Mouse (Mus musculus) forebrain, embryonic 13.5 days (tissue): ENCODE measurements at regions not wholly inside any gene's neighbourhood (a gene's known extent, or its start where the extent isn't known, plus 50 kb on each side); places are given as distances from the start of the nearest gene placed in this dataset.

Experiments
- ATAC-seq: fragments of 200-750 bp; cut with Nextera tagmentation; 2 replicates; pipeline ENCODE4 v1.8.0; 2017
- H3K27ac ChIP-seq: fragments of 300-500 bp; sonication (generic); 2 replicates; pipeline ENCODE4 v1.5.1; 2015; ENCODE audit warnings: inconsistent platforms, mild to moderate bottlenecking, moderate library complexity
- H3K27me3 ChIP-seq: fragments of 300-500 bp; sonication (generic); 2 replicates; pipeline ENCODE4 v1.6.1; 2015; ENCODE audit warnings: mild to moderate bottlenecking, inconsistent platforms
- H3K36me3 ChIP-seq: fragments of 300-500 bp; sonication (generic); 2 replicates; pipeline ENCODE4 v1.6.1; 2015; ENCODE audit warnings: mild to moderate bottlenecking, inconsistent platforms; ENCODE audit not compliant: poor library complexity, severe bottlenecking
- H3K4me1 ChIP-seq: fragments of 300-500 bp; sonication (generic); 2 replicates; pipeline ENCODE4 v1.6.1; 2015; ENCODE audit warnings: inconsistent platforms
- H3K4me2 ChIP-seq: fragments of 300-500 bp; sonication (generic); 2 replicates; pipeline ENCODE4 v1.6.1; 2015; ENCODE audit warnings: inconsistent platforms, mild to moderate bottlenecking, moderate library complexity
- H3K4me3 ChIP-seq: fragments of 300-500 bp; sonication (generic); 2 replicates; pipeline ENCODE4 v1.5.1; 2015; ENCODE audit warnings: mild to moderate bottlenecking, inconsistent platforms
- H3K9ac ChIP-seq: fragments of 300-500 bp; sonication (generic); 2 replicates; pipeline ENCODE4 v1.6.1; 2015; ENCODE audit warnings: mild to moderate bottlenecking, inconsistent platforms
- H3K9me3 ChIP-seq: fragments of 300-500 bp; sonication (generic); replicated peaks from 2 replicates; pipeline ENCODE4 v1.6.1; 2016; ENCODE audit warnings: inconsistent platforms
- WGBS: fragments of 180-500 bp; shearing (Covaris S2); methylation state at CpG from one replicate; pipeline ENCODE4 v1.1.7; 2015; 5-methylcytosine and 5-hydroxymethylcytosine counted together

GRCm38 (mm10) chr12:13964537-13964936 is 187.3 kb downstream of the Fam84a start:
- Histone ChIP-seq H3K4me2 (no peak overlapping the region), H3K36me3 (no peaks in the 10 kb centered on the region), H3K27me3 (no peaks in the 10 kb centered on the region), H3K4me1 (no peaks in the 10 kb centered on the region), H3K9me3 (no peaks in the 10 kb centered on the region), H3K4me3 (no peak overlapping the region), H3K9ac (no peak overlapping the region), H3K27ac (no peak overlapping the region)
- no peak for ATAC-seq
- 88% methylated on average over 3 of the region's 3 CpGs for WGBS

GRCm38 (mm10) chr12:13939494-13939893 is 212.4 kb downstream of the Fam84a start:
- Histone ChIP-seq H3K27ac (no peak overlapping the region), H3K4me3 (no peak overlapping the region), H3K4me1 (no peaks in the 10 kb centered on the region), H3K9ac (no peak overlapping the region), H3K27me3 (no peaks in the 10 kb centered on the region), H3K9me3 (no peaks in the 10 kb centered on the region), H3K36me3 (no peaks in the 10 kb centered on the region), H3K4me2 (no peak overlapping the region)
- WGBS = 87% methylated on average over 4 of the region's 4 CpGs
- no peak for ATAC-seq

- H3K4me1 ChIP-seq = no peaks in the 10 kb centered on the region
- no peak overlapping the region for H3K4me3 ChIP-seq
- H3K4me2 ChIP-seq = no peak overlapping the region
- WGBS = 83% methylated on average over 1 of the region's 1 CpGs
- H3K36me3 ChIP-seq = no peaks in the 10 kb centered on the region
- H3K27me3 ChIP-seq = no peaks in the 10 kb centered on the region
- no peak for ATAC-seq
- no peak overlapping the region for H3K9ac ChIP-seq
- no peak overlapping the region for H3K27ac ChIP-seq
- H3K9me3 ChIP-seq = no peaks in the 10 kb centered on the region
These were observed 230.8 kb downstream of the Fam84a start for GRCm38 (mm10) chr12:13921066-13921465.

GRCm38 (mm10) chr12:13883317-13883716 is 268.5 kb downstream of the Fam84a start:
- Histone ChIP-seq H3K4me3 (no peak overlapping the region), H3K36me3 (no peaks in the 10 kb centered on the region), H3K9ac (no peak overlapping the region), H3K4me2 (no peak overlapping the region), H3K4me1 (no peaks in the 10 kb centered on the region), H3K9me3 (no peaks in the 10 kb centered on the region), H3K27ac (no peak overlapping the region), H3K27me3 (no peaks in the 10 kb centered on the region)
- no peak for ATAC-seq
- WGBS = 66% methylated on average over 3 of the region's 3 CpGs

GRCm38 (mm10) chr12:13869161-13869560 is 282.7 kb downstream of the Fam84a start:
- Histone ChIP-seq H3K9ac (no peak overlapping the region), H3K4me3 (no peak overlapping the region), H3K4me2 (no peak overlapping the region), H3K27me3 (no peaks in the 10 kb centered on the region), H3K9me3 (no peaks in the 10 kb centered on the region), H3K4me1 (no peaks in the 10 kb centered on the region), H3K36me3 (no peaks in the 10 kb centered on the region), H3K27ac (no peak overlapping the region)
- 80% methylated on average over 1 of the region's 1 CpGs for WGBS
- no peak for ATAC-seq

- no peak overlapping the region for H3K4me2 ChIP-seq
- 94% methylated on average over 7 of the region's 7 CpGs for WGBS
These were observed 290.6 kb downstream of the Fam84a start for GRCm38 (mm10) chr12:13861226-13861625.

GRCm38 (mm10) chr12:13844532-13845485 is 307.0 kb downstream of the Fam84a start:
- Histone ChIP-seq H3K36me3 (no peaks in the 10 kb centered on the region), H3K27ac (no peak overlapping the region), H3K4me3 (no peak overlapping the region), H3K4me2 (no peak overlapping the region), H3K4me1 (peaks cover 8% of the 10 kb centered on the region), H3K9ac (no peak overlapping the region), H3K27me3 (no peaks in the 10 kb centered on the region), H3K9me3 (no peaks in the 10 kb centered on the region)
- WGBS = 50% methylated on average over 13 of the region's 13 CpGs
- peak; percentile 92 for ATAC-seq

More at GRCm38 (mm10) chr12:13861226-13861625, 290.6 kb downstream of the Fam84a start:
- Histone ChIP-seq H3K9ac (no peak overlapping the region), H3K27me3 (no peaks in the 10 kb centered on the region), H3K4me1 (no peaks in the 10 kb centered on the region), H3K27ac (no peak overlapping the region), H3K9me3 (no peaks in the 10 kb centered on the region), H3K4me3 (no peak overlapping the region), H3K36me3 (no peaks in the 10 kb centered on the region)
- no peak for ATAC-seq

GRCm38 (mm10) chr12:13843423-13844080 is 308.3 kb downstream of the Fam84a start:
- no peak overlapping the region for H3K9ac ChIP-seq
- no peak for ATAC-seq
- H3K4me3 ChIP-seq = no peak overlapping the region
- H3K36me3 ChIP-seq = no peaks in the 10 kb centered on the region
- H3K9me3 ChIP-seq = no peaks in the 10 kb centered on the region
- 65% methylated on average over 5 of the region's 5 CpGs for WGBS
- peaks cover 8% of the 10 kb centered on the region for H3K4me1 ChIP-seq
- H3K4me2 ChIP-seq = no peak overlapping the region
- H3K27ac ChIP-seq = no peak overlapping the region
- H3K27me3 ChIP-seq = no peaks in the 10 kb centered on the region

GRCm38 (mm10) chr12:13841238-13841637 is 310.6 kb downstream of the Fam84a start:
- H3K9ac ChIP-seq = no peak overlapping the region
- H3K4me1 ChIP-seq = peaks cover 8% of the 10 kb centered on the region
- WGBS = 87% methylated on average over 1 of the region's 1 CpGs
- no peak overlapping the region for H3K27ac ChIP-seq
- H3K36me3 ChIP-seq = no peaks in the 10 kb centered on the region
- no peak overlapping the region for H3K4me2 ChIP-seq
- no peak overlapping the region for H3K4me3 ChIP-seq
- no peaks in the 10 kb centered on the region for H3K9me3 ChIP-seq
- ATAC-seq = no peak
- no peaks in the 10 kb centered on the region for H3K27me3 ChIP-seq

GRCm38 (mm10) chr12:13834723-13835122 is 317.1 kb downstream of the Fam84a start:
- 80% methylated on average over 3 of the region's 3 CpGs for WGBS
- no peaks in the 10 kb centered on the region for H3K9me3 ChIP-seq
- ATAC-seq = peak; percentile 58; the same call in 1 of the 2 replicates

GRCm38 (mm10) chr12:13825899-13826298 is 326.0 kb downstream of the Fam84a start:
- H3K9me3 ChIP-seq = no peaks in the 10 kb centered on the region
- no peak overlapping the region for H3K4me2 ChIP-seq
- no peak overlapping the region for H3K4me3 ChIP-seq
- no peak overlapping the region for H3K9ac ChIP-seq
- no peak overlapping the region for H3K27ac ChIP-seq
- no peaks in the 10 kb centered on the region for H3K4me1 ChIP-seq
- no peaks in the 10 kb centered on the region for H3K27me3 ChIP-seq
- ATAC-seq = no peak
- no peaks in the 10 kb centered on the region for H3K36me3 ChIP-seq

More at GRCm38 (mm10) chr12:13834723-13835122, 317.1 kb downstream of the Fam84a start:
- Histone ChIP-seq H3K4me2 (no peak overlapping the region), H3K27ac (no peak overlapping the region), H3K27me3 (no peaks in the 10 kb centered on the region), H3K4me1 (no peaks in the 10 kb centered on the region), H3K9ac (no peak overlapping the region), H3K36me3 (no peaks in the 10 kb centered on the region), H3K4me3 (no peak overlapping the region)

- Histone ChIP-seq H3K36me3 (no peaks in the 10 kb centered on the region), H3K27ac (no peak overlapping the region), H3K4me1 (no peaks in the 10 kb centered on the region), H3K4me3 (no peak overlapping the region), H3K4me2 (no peak overlapping the region), H3K9me3 (no peaks in the 10 kb centered on the region), H3K27me3 (no peaks in the 10 kb centered on the region), H3K9ac (no peak overlapping the region)
- 85% methylated on average over 2 of the region's 2 CpGs for WGBS
- ATAC-seq = no peak
These were observed 336.4 kb downstream of the Fam84a start for GRCm38 (mm10) chr12:13815500-13815899.
